Mouse (Mus musculus) stomach, postnatal 0 days (tissue): ENCODE results near the gene Ube2s. TPM values are rescaled to one million over a fixed set of nuclear protein-coding genes. Genes with fewer than 3 reads are reported as not detected.

ENCODE experiments used
- ATAC-seq: fragments of 200-750 bp; cut with Nextera tagmentation; 2 replicates; pipeline ENCODE4 v1.8.0; 2017; ENCODE audit not compliant: low FRiP score, low TSS enrichment
- DNase-seq: peaks from one replicate; pipeline ENCODE4 v3.0.0-alpha.2; 2016; ENCODE audit warnings: low spot score
- H3K27ac ChIP-seq: fragments of 300-500 bp; sonication (generic); replicated peaks from 2 replicates; pipeline ENCODE4 v1.5.1; 2014; ENCODE audit warnings: mild to moderate bottlenecking, control low read depth
- H3K27me3 ChIP-seq: fragments of 300-500 bp; sonication (generic); 2 replicates; pipeline ENCODE4 v1.6.1; 2014; ENCODE audit warnings: low read length; ENCODE audit not compliant: control insufficient read depth, insufficient read depth
- H3K36me3 ChIP-seq: fragments of 300-500 bp; sonication (generic); 2 replicates; pipeline ENCODE4 v1.6.1; 2014; ENCODE audit warnings: low read length, mixed read lengths; ENCODE audit not compliant: control insufficient read depth, insufficient read depth
- H3K4me1 ChIP-seq: fragments of 300-500 bp; sonication (generic); replicated peaks from 2 replicates; pipeline ENCODE4 v1.6.1; 2014; ENCODE audit warnings: antibody characterized with exemption; ENCODE audit not compliant: control insufficient read depth, insufficient read depth
- H3K4me2 ChIP-seq: fragments of 300-500 bp; sonication (generic); replicated peaks from 2 replicates; pipeline ENCODE4 v1.6.1; 2014; ENCODE audit warnings: low read depth, mild to moderate bottlenecking, control low read depth, moderate library complexity
- H3K4me3 ChIP-seq: fragments of 300-500 bp; sonication (generic); 2 replicates; pipeline ENCODE4 v1.5.1; 2014; ENCODE audit warnings: low read depth, low read length, control low read depth
- H3K9ac ChIP-seq: fragments of 300-500 bp; sonication (generic); 2 replicates; pipeline ENCODE4 v1.6.1; 2014; ENCODE audit warnings: mild to moderate bottlenecking, low read length, control low read depth, mixed read lengths
- H3K9me3 ChIP-seq: fragments of 300-500 bp; sonication (generic); 2 replicates; pipeline ENCODE4 v1.6.1; 2016; ENCODE audit warnings: low read length; ENCODE audit not compliant: control insufficient read depth
- CTCF ChIP-seq: IDR thresholded peaks from 2 replicates; pipeline ENCODE4 v1.5.1; 2016; ENCODE audit warnings: antibody characterized with exemption, low read depth, mild to moderate bottlenecking, moderate library complexity
- EP300 ChIP-seq: optimal IDR thresholded peaks from 2 replicates; pipeline ENCODE3; 2016; ENCODE audit warnings: antibody characterized with exemption
- WGBS: fragments of 180-500 bp; shearing (Covaris S2); extraction: QIAGEN DNeasy Blood & Tissue Kit; methylation state at CpG from one replicate; pipeline ENCODE4 v1.1.7; 2014; 5-methylcytosine and 5-hydroxymethylcytosine counted together
- polyA plus RNA-seq: library from polyadenylated mRNA; unstranded; fragments of >200 nt; fragmentation: Nextera tagmentation; extraction: Ambion mirVana; gene quantifications from 2 replicates; pipeline ENCODE4 v1.2.1, GENCODE M21; 2015

Ube2s gene
- polyA plus RNA-seq, 1 experiment from 2014 or later, result 111 TPM

- H3K4me1 ChIP-seq, result 0 out of 2 replicates have a peak, but pooled peaks cover 3% of the 10 kb centered on the region
- H3K4me2 ChIP-seq, result peak overlapping the region; percentile 38
- no peaks in the 10 kb centered on the region for H3K9me3 ChIP-seq
- WGBS, result 9% methylated on average over 4 of the region's 4 CpGs
- no peak for DNase-seq
- H3K27ac ChIP-seq, result peak overlapping the region; percentile 56; the same call in 1 of the 2 replicates
- H3K9ac ChIP-seq, result peak overlapping the region; percentile 5; the same call in 1 of the 2 replicates
- no peaks in the 10 kb centered on the region for H3K36me3 ChIP-seq
- H3K27me3 ChIP-seq, result no peaks in the 10 kb centered on the region
- TF ChIP-seq EP300 (no peak), CTCF (no peak)
- ATAC-seq, result no peak
- peak overlapping the region; percentile 10; the same call in 1 of the 2 replicates for H3K4me3 ChIP-seq
These were observed 47.3 kb downstream of the Ube2s start for GRCm38 (mm10) chr7:4764946-4765710.

- Histone ChIP-seq H3K9me3 (no peaks in the 10 kb centered on the region), H3K4me1 (no peaks in the 10 kb centered on the region), H3K4me3 (no peak overlapping the region), H3K27ac (no peak overlapping the region), H3K4me2 (no peak overlapping the region), H3K9ac (no peak overlapping the region), H3K27me3 (no peaks in the 10 kb centered on the region), H3K36me3 (no peaks in the 10 kb centered on the region)
- DNase-seq, result no peak
- WGBS, result 36% methylated on average over 1 of the region's 1 CpGs
- TF ChIP-seq CTCF, result no peak
- no peak for TF ChIP-seq EP300
- ATAC-seq, result 0 out of 2 replicates have a peak, but pooled peaks have one; percentile 26
These were observed 52.7 kb downstream of the Ube2s start for GRCm38 (mm10) chr7:4759670-4760069.

GRCm38 (mm10) chr7:4752821-4753570 is 59.4 kb downstream of the Ube2s start, which contains the start of gene Cox6b2:
Gene Cox6b2, minus strand, starts transcription at chr7:4753094.
- Histone ChIP-seq H3K36me3 (no peaks in the 10 kb centered on the region), H3K4me1 (peaks cover 5% of the 10 kb centered on the region), H3K27me3 (no peaks in the 10 kb centered on the region), H3K9ac (peak within 1 kb of the TSS; percentile 54), H3K4me3 (peak within 1 kb of the TSS; percentile 43), H3K27ac (peak within 1 kb of the TSS; percentile 65; the same call in 1 of the 2 replicates), H3K9me3 (no peaks in the 10 kb centered on the region), H3K4me2 (peak within 1 kb of the TSS; percentile 65)
- TF ChIP-seq CTCF, result no peak
- TF ChIP-seq EP300, result no peak
- 5% methylated on average over 24 of the region's 24 CpGs for WGBS
- DNase-seq (peak; percentile 85), ATAC-seq (peak; percentile 88)

GRCm38 (mm10) chr7:4751971-4752820 is 60.2 kb downstream of the Ube2s start:
- 2% methylated on average over 30 of the region's 30 CpGs for WGBS
- H3K27ac ChIP-seq, result peak overlapping the region; percentile 65; the same call in 1 of the 2 replicates
- H3K9ac ChIP-seq, result peak overlapping the region; percentile 54
- H3K36me3 ChIP-seq, result no peaks in the 10 kb centered on the region
- no peaks in the 10 kb centered on the region for H3K9me3 ChIP-seq
- H3K4me3 ChIP-seq, result peak overlapping the region; percentile 43
- H3K4me1 ChIP-seq, result peaks cover 5% of the 10 kb centered on the region
- H3K27me3 ChIP-seq, result no peaks in the 10 kb centered on the region
- peak; percentile 84 for ATAC-seq
- H3K4me2 ChIP-seq, result peak overlapping the region; percentile 65
- TF ChIP-seq EP300 (no peak), CTCF (no peak)
- peak; percentile 78 for DNase-seq

GRCm38 (mm10) chr7:4749169-4749568 is 63.2 kb downstream of the Ube2s start:
- no peak overlapping the region for H3K4me3 ChIP-seq
- no peak for TF ChIP-seq EP300
- TF ChIP-seq CTCF, result no peak
- H3K4me1 ChIP-seq, result peaks cover 5% of the 10 kb centered on the region
- WGBS, result 83% methylated on average over 2 of the region's 2 CpGs
- ATAC-seq (no peak), DNase-seq (no peak)
- H3K9ac ChIP-seq, result no peak overlapping the region
- H3K4me2 ChIP-seq, result no peak overlapping the region
- H3K9me3 ChIP-seq, result no peaks in the 10 kb centered on the region
- no peak overlapping the region for H3K27ac ChIP-seq
- peaks cover 11% of the 10 kb centered on the region; the same call in 1 of the 2 replicates for H3K36me3 ChIP-seq
- no peaks in the 10 kb centered on the region for H3K27me3 ChIP-seq
